Mouse (Mus musculus) central nervous system, embryonic 14 days (tissue): ENCODE results near the gene Epn3. TPM values are rescaled to one million over a fixed set of nuclear protein-coding genes. Genes with fewer than 3 reads are reported as not detected.

Source experiments
- polyA plus RNA-seq: library from polyadenylated mRNA; depleted of rRNA; stranded (reverse); fragments of >200 nt; gene quantifications from 2 replicates; pipeline ENCODE4 v1.2.3, GENCODE M21; 2012; rRNA removed

Epn3 gene
- 0.85 and 1.1 TPM in 2 replicates for polyA plus RNA-seq

DNA sequence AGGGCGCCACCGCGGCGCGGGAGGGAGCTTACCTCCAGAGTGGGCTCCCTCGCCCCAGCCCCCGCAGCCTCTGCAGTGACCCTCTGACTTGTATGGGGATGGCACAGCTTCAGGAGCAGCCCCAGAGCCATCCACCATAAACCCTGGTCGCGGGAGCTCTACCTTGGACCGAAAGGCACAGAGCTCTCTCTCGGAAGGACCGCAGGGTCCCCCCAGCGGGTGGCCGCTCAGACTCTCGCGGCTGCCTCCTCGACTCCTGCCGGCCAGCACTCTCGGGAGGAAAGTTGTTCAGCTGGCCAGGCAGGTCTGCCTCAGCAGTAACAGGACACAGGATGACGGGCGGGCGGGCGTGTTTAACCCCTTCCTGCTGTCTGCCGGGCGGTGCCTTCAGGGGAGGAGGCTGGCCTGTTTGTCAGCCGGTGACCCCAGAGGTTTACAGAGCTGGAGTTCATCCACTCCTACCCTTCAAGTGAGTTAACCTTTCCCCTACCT is at the start of gene Epn3:
TSS of gene Epn3 (minus strand) at position 314 of the 492 bp plus-strand sequence.

DNA sequence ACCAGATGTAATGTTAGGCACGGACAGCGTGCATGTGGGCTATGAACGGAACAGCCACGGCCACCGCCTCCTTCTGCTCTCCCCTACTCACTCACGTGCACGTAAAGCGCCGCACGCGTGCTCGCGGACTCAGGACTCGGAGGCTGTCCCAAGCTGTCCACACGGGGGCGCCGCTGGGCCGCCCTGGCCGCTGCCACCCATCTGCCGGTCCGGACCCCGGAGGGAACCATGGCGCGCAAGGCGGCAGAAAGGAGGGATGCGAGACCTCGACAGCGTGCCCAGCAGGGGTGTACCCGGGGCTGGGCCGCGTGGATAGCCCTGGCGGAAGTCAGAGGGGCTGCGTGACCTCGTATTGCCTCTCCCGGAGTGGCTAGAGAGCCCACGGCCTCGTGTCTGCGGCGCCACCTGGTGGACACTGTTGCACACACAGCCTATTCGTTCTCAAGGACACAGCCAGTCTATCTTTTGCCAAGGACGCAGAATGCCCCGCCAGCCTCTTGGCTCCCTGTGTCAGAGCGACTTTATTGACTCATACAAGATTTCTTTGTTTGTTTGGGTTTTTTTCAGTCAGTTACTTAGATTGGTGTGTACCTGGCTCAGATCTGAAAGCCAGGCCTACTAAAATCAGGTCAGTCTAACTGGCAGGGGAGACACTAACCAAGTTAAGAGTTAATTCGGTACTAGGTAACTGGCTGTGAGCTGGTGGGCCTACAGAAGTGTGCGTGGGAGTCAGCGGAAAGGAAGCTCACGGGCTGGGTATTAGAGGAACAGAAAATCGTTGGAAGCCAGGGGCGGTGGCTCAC is 49.3 kb upstream of the Epn3 start, which contains the start of gene Rsad1:
TSS of gene Rsad1 (minus strand) at position 368 of the 803 bp plus-strand sequence.

GRCm38 (mm10) chr11:94521219-94521843 is 21.6 kb upstream of the Epn3 start, which contains the start of gene Mycbpap:
TSS of gene Mycbpap (minus strand) at chr11:94521742.

GRCm38 (mm10) chr11:94486001-94486400 is 13.8 kb downstream of the Epn3 start, which contains the start of gene Spata20:
TSS of gene Spata20 (minus strand) at chr11:94486179.

DNA sequence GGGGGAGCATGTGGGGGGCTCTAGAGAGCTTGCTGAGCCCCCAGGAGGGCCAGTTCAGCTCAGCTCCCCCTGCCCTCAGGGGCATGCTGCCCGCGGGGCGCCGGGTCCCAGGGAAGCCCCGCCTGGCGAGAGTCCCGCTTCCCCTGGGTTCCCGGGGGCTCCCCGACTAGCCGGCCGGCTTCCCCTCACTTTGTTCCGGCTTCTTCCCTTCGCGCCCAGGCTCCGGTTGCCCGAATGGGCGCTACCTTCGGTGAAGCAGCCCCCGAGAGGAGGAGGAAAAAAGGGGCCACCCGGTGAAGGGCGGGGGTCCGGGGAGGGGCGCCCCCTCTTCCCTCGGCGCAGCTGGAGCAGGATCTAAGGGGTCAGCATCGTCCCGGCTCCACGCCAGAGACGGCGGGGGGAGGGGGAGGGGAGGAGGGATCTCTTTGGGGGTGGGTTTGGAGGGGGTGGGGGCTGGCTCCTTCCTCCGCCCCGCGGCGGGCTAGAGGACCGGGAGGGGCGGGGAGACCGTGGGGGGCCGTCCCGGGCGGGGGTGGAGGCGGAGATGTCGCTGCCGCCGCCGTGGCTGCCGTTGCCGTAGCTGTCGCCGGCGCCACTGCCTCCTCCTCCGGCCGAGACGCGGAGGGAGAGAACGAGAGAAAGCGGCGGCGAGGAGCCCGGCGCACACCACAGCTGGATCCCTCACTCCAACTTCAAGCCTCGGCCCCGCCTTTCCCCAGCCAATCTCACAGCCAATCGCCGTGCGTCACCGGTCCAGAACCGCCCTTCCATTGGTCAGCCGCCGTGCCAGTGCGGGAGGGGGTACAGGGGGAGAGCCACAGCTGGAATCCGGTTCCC is 25.8 kb downstream of the Epn3 start, which contains the start of gene Cacna1g:
TSS of gene Cacna1g (minus strand) at position 492 of the 837 bp plus-strand sequence.

Other genes with a start within 250 kb of the Epn3 start
- not detected in 2 replicates for gene Gm21885, start 218.1 kb downstream of the Epn3 start, polyA plus RNA-seq
- 220 and 239 TPM in 2 replicates for gene Luc7l3, start 178.0 kb downstream of the Epn3 start, polyA plus RNA-seq
- gene Ankrd40, start 172.0 kb downstream of the Epn3 start, polyA plus RNA-seq: 48.4 and 52.5 TPM in 2 replicates
- 0.63 and 0.79 TPM in 2 replicates for gene Abcc3, start 107.0 kb downstream of the Epn3 start, polyA plus RNA-seq
- gene Cacna1g, start 25.8 kb downstream of the Epn3 start, polyA plus RNA-seq: 155 and 233 TPM in 2 replicates
- gene Spata20, start 13.8 kb downstream of the Epn3 start, polyA plus RNA-seq: 0.39 and 0.90 TPM in 2 replicates
- gene Mycbpap, start 21.8 kb upstream of the Epn3 start, polyA plus RNA-seq: 3.6 and 3.7 TPM in 2 replicates
- gene Rsad1, start 49.3 kb upstream of the Epn3 start, polyA plus RNA-seq: 7.5 and 9.1 TPM in 2 replicates
- gene Chad, start 65.1 kb upstream of the Epn3 start, polyA plus RNA-seq: 0.33 and 3.4 TPM in 2 replicates
- gene Acsf2, start 101.9 kb upstream of the Epn3 start, polyA plus RNA-seq: 7.9 and 13.1 TPM in 2 replicates
- 103 and 113 TPM in 2 replicates for gene Lrrc59, start 129.8 kb upstream of the Epn3 start, polyA plus RNA-seq
- 112 and 116 TPM in 2 replicates for gene Mrpl27, start 153.8 kb upstream of the Epn3 start, polyA plus RNA-seq
- 11.3 and 15.3 TPM in 2 replicates for gene Eme1, start 154.0 kb upstream of the Epn3 start, polyA plus RNA-seq
- gene Xylt2, start 177.5 kb upstream of the Epn3 start, polyA plus RNA-seq: 22.2 and 27.7 TPM in 2 replicates
- 0.04 and 0.11 TPM in 2 replicates for gene Gm11541, start 204.5 kb upstream of the Epn3 start, polyA plus RNA-seq
- 0.14 TPM in 1 of 2 replicates, not detected in the other for gene Cdc34b, start 241.8 kb upstream of the Epn3 start, polyA plus RNA-seq